Comparison of ENCODE assay signal across 24 mouse cellular contexts in genomic region chr14:115349448-115349847, GRCm38 (mm10).
DNase-seq lines count a peak whose midpoint lies in the region; ATAC-seq and TF ChIP-seq lines count a peak whose summit lies in the region.
"Had no signal": no experiment of that assay in that cellular context is flagged by ENCODE, and none has a peak within 500 bp of the region (broad histone marks: within the 10 kb centered on the region; RNA-seq: fewer than 3 reads in every experiment).

No protein-coding gene starts in this region.

- H3K9me3 ChIP-seq in forebrain, embryonic 14.5 days (replicated peaks; ENCODE audit: control insufficient read depth, low read length) = no peaks in the 10 kb centered on the region
- H3K9me3 ChIP-seq in forebrain, embryonic 10.5 days = no peaks in the 10 kb centered on the region
- no peaks in the 10 kb centered on the region for H3K9me3 ChIP-seq in forebrain, embryonic 16.5 days (ENCODE audit: control insufficient read depth, low read length)
- no peaks in the 10 kb centered on the region for H3K9me3 ChIP-seq in forebrain, postnatal 0 days (ENCODE audit: low read length)
- no peaks in the 10 kb centered on the region for H3K9me3 ChIP-seq in midbrain, embryonic 14.5 days (ENCODE audit: control insufficient read depth, low read length)

- 0 out of 2 replicates have a peak, but pooled peaks have one; percentile 26 for ATAC-seq in forebrain, embryonic 14.5 days
- ATAC-seq in forebrain, embryonic 16.5 days = peak; percentile 57
- ATAC-seq in forebrain, postnatal 0 days = no peak
- ATAC-seq in midbrain, embryonic 14.5 days (ENCODE audit: low FRiP score, low TSS enrichment) = no peak
- ATAC-seq: activated CD4-positive, CD25-positive, alpha-beta regulatory T cell, adult 4 months; CD4-positive, CD25-positive, alpha-beta regulatory T cell, adult 4 months; Patski had no signal

- H3K9ac ChIP-seq in forebrain, embryonic 14.5 days (ENCODE audit: low read length) = no peak overlapping the region
- H3K9ac ChIP-seq in forebrain, embryonic 16.5 days (replicated peaks; ENCODE audit: low read depth, low read length) = no peak overlapping the region
- no peak overlapping the region for H3K9ac ChIP-seq in forebrain, postnatal 0 days
- H3K9ac ChIP-seq in midbrain, embryonic 14.5 days (replicated peaks; ENCODE audit: low read length) = no peak overlapping the region

- no peak for TF ChIP-seq CTCF in forebrain, postnatal 0 days (IDR thresholded peaks at IDR 0.05; ENCODE audit: low read depth)
- no peak for TF ChIP-seq CTCF in brain, embryonic 14.5 days (IDR thresholded peaks at IDR 0.05; ENCODE audit: borderline replicate concordance, extremely low read depth, insufficient read depth, insufficient read length)

- no peaks in the 10 kb centered on the region for H3K4me1 ChIP-seq in forebrain, embryonic 14.5 days (ENCODE audit: control insufficient read depth, insufficient read depth, low read length)
- no peaks in the 10 kb centered on the region for H3K4me1 ChIP-seq in forebrain, embryonic 10.5 days
- 0 out of 2 replicates have a peak, but pooled peaks cover 2% of the 10 kb centered on the region for H3K4me1 ChIP-seq in forebrain, embryonic 16.5 days (replicated peaks; ENCODE audit: control insufficient read depth, insufficient read depth, low read length)
- no peaks in the 10 kb centered on the region for H3K4me1 ChIP-seq in forebrain, postnatal 0 days (ENCODE audit: insufficient read depth)
- H3K4me1 ChIP-seq in midbrain, embryonic 14.5 days (ENCODE audit: control insufficient read depth, insufficient read depth, low read length) = no peaks in the 10 kb centered on the region

- peak; percentile 52 for DNase-seq in forebrain, embryonic 14.5 days (ENCODE audit: low spot score)
- no peak for DNase-seq in forebrain, embryonic 10.5 days (ENCODE audit: extremely low spot score, low spot score)
- DNase-seq in forebrain, postnatal 0 days = no peak
- peak; percentile 8 for DNase-seq in Muller cell, postnatal 12 days (ENCODE audit: inconsistent ontology term)
- peak; percentile 37 for DNase-seq in brain, embryonic 14.5 days (ENCODE audit: low read depth)
- no peak for DNase-seq in midbrain, embryonic 14.5 days
- DNase-seq in retina, postnatal 1 day = no peak
- DNase-seq: adrenal gland, adult 2 months; adrenal gland, adult 8-10 months; adrenal gland, postnatal 10 days; adrenal gland, postnatal 14 days; adrenal gland, postnatal 25 days; adrenal gland, postnatal 36 days; B cell, adult 2 months; cerebellum, adult 11 months; cerebellum, adult 11-12 months; cerebellum, adult 18-20 months; cerebellum, adult 2 months had no signal

- no peak overlapping the region for H3K4me2 ChIP-seq in forebrain, embryonic 14.5 days (ENCODE audit: low read length)
- H3K4me2 ChIP-seq in forebrain, embryonic 16.5 days (ENCODE audit: low read length) = no peak overlapping the region
- no peak overlapping the region for H3K4me2 ChIP-seq in forebrain, postnatal 0 days (ENCODE audit: low read depth)
- no peak overlapping the region for H3K4me2 ChIP-seq in midbrain, embryonic 14.5 days (ENCODE audit: low read length)

- no peaks in the 10 kb centered on the region for H3K27me3 ChIP-seq in forebrain, embryonic 14.5 days (replicated peaks; ENCODE audit: control insufficient read depth, insufficient read depth, low read length)
- no peaks in the 10 kb centered on the region for H3K27me3 ChIP-seq in forebrain, embryonic 10.5 days (ENCODE audit: poor library complexity, severe bottlenecking)
- no peaks in the 10 kb centered on the region for H3K27me3 ChIP-seq in forebrain, embryonic 16.5 days (replicated peaks; ENCODE audit: control insufficient read depth, insufficient read depth, low read length)
- H3K27me3 ChIP-seq in forebrain, postnatal 0 days (ENCODE audit: insufficient read depth, low read length) = no peaks in the 10 kb centered on the region
- H3K27me3 ChIP-seq in midbrain, embryonic 14.5 days (ENCODE audit: control insufficient read depth, insufficient read depth, low read length) = no peaks in the 10 kb centered on the region
- H3K27me3 ChIP-seq: CH12.LX had no signal

- no peak for TF ChIP-seq POLR2A in brain, embryonic 14.5 days (IDR thresholded peaks at IDR 0.05; ENCODE audit: borderline replicate concordance, extremely low read depth, insufficient read depth, insufficient read length, poor library complexity, severe bottlenecking)

- H3K36me3 ChIP-seq in forebrain, embryonic 14.5 days (ENCODE audit: control insufficient read depth, insufficient read depth, low read length) = no peaks in the 10 kb centered on the region
- no peaks in the 10 kb centered on the region for H3K36me3 ChIP-seq in forebrain, embryonic 10.5 days (replicated peaks)
- no peaks in the 10 kb centered on the region for H3K36me3 ChIP-seq in forebrain, embryonic 16.5 days (ENCODE audit: control insufficient read depth, insufficient read depth)
- H3K36me3 ChIP-seq in forebrain, postnatal 0 days (ENCODE audit: insufficient read depth) = no peaks in the 10 kb centered on the region
- H3K36me3 ChIP-seq in midbrain, embryonic 14.5 days (ENCODE audit: control insufficient read depth, insufficient read depth, low read length) = no peaks in the 10 kb centered on the region
- H3K36me3 ChIP-seq: G1E had no signal

- H3K4me3 ChIP-seq in forebrain, embryonic 14.5 days (ENCODE audit: low read depth, low read length) = no peak overlapping the region
- H3K4me3 ChIP-seq in forebrain, embryonic 10.5 days = no peak overlapping the region
- H3K4me3 ChIP-seq in forebrain, embryonic 16.5 days (replicated peaks; ENCODE audit: low read length) = no peak overlapping the region
- H3K4me3 ChIP-seq in forebrain, postnatal 0 days (ENCODE audit: low read depth, low read length) = no peak overlapping the region
- no peak overlapping the region for H3K4me3 ChIP-seq in midbrain, embryonic 14.5 days (replicated peaks; ENCODE audit: low read depth, low read length)

- no peak overlapping the region for H3K27ac ChIP-seq in forebrain, embryonic 14.5 days (ENCODE audit: low read depth, low read length)
- H3K27ac ChIP-seq in forebrain, embryonic 10.5 days = no peak overlapping the region
- no peak overlapping the region for H3K27ac ChIP-seq in forebrain, embryonic 16.5 days (ENCODE audit: low read length)
- no peak overlapping the region for H3K27ac ChIP-seq in forebrain, postnatal 0 days (ENCODE audit: low read depth, low read length)
- H3K27ac ChIP-seq in midbrain, embryonic 14.5 days (replicated peaks; ENCODE audit: low read depth, low read length) = no peak overlapping the region

- WGBS in forebrain, embryonic 14.5 days = 18% methylated on average over 3 of the region's 3 CpGs
- 73% methylated on average over 3 of the region's 3 CpGs for WGBS in forebrain, embryonic 10.5 days
- 19% methylated on average over 3 of the region's 3 CpGs for WGBS in forebrain, embryonic 16.5 days
- WGBS in forebrain, postnatal 0 days = 27% methylated on average over 3 of the region's 3 CpGs
- 74% methylated on average over 3 of the region's 3 CpGs for WGBS in midbrain, embryonic 14.5 days

Comparison
In these comparisons a context has a peak if more than half of its experiments do, and no peak if none do; other contexts are left out.
1. ATAC-seq: peak in forebrain, embryonic 14.5 days (single experiment) and forebrain, embryonic 16.5 days (single experiment); none in forebrain, postnatal 0 days (single experiment) and midbrain, embryonic 14.5 days (single experiment).
2. DNase-seq: peak in forebrain, embryonic 14.5 days (single experiment), Muller cell, postnatal 12 days (single experiment) and brain, embryonic 14.5 days (single experiment); none in forebrain, embryonic 10.5 days (single experiment), forebrain, postnatal 0 days (single experiment), midbrain, embryonic 14.5 days (single experiment) and retina, postnatal 1 day (single experiment).